Mouse (Mus musculus) kidney, embryonic 16.5 days (tissue): Measurements from ENCODE around the gene Robo1. TPM values are rescaled to one million over a fixed set of nuclear protein-coding genes. Genes with fewer than 3 reads are reported as not detected.

ENCODE experiments used
- ATAC-seq: fragments of 200-750 bp; cut with Nextera tagmentation; 2 replicates; pipeline ENCODE4 v1.8.0; 2017; ENCODE audit warnings: moderate TSS enrichment; ENCODE audit not compliant: low FRiP score, low TSS enrichment
- H3K27ac ChIP-seq: fragments of 300-500 bp; sonication (generic); 2 replicates; pipeline ENCODE4 v1.5.1; 2014; ENCODE audit warnings: low read length
- H3K27me3 ChIP-seq: fragments of 300-500 bp; sonication (generic); 2 replicates; pipeline ENCODE4 v1.6.1; 2014; ENCODE audit warnings: low read length, control low read depth, mixed read lengths; ENCODE audit not compliant: insufficient read depth
- H3K36me3 ChIP-seq: fragments of 300-500 bp; sonication (generic); 2 replicates; pipeline ENCODE4 v1.6.1; 2014; ENCODE audit warnings: low read length, control low read depth, mixed read lengths; ENCODE audit not compliant: insufficient read depth
- H3K4me1 ChIP-seq: fragments of 300-500 bp; sonication (generic); 2 replicates; pipeline ENCODE4 v1.6.1; 2014; ENCODE audit warnings: low read length, control low read depth, mixed read lengths; ENCODE audit not compliant: insufficient read depth
- H3K4me2 ChIP-seq: fragments of 300-500 bp; sonication (generic); replicated peaks from 2 replicates; pipeline ENCODE4 v1.6.1; 2014; ENCODE audit warnings: low read depth, low read length
- H3K4me3 ChIP-seq: fragments of 300-500 bp; sonication (generic); 2 replicates; pipeline ENCODE4 v1.5.1; 2014; ENCODE audit warnings: mild to moderate bottlenecking, low read length
- H3K9ac ChIP-seq: fragments of 300-500 bp; sonication (generic); replicated peaks from 2 replicates; pipeline ENCODE4 v1.6.1; 2014; ENCODE audit warnings: low read length
- H3K9me3 ChIP-seq: fragments of 300-500 bp; sonication (generic); 2 replicates; pipeline ENCODE4 v1.6.1; 2016; ENCODE audit warnings: low read length, control low read depth
- WGBS: fragments of 180-500 bp; shearing (Covaris S2); extraction: QIAGEN DNeasy Blood & Tissue Kit; methylation state at CpG from one replicate; pipeline ENCODE4 v1.1.7; 2014; 5-methylcytosine and 5-hydroxymethylcytosine counted together
- polyA plus RNA-seq: library from polyadenylated mRNA; unstranded; fragments of >200 nt; fragmentation: Nextera tagmentation; extraction: Ambion mirVana; gene quantifications from 2 replicates; pipeline ENCODE4 v1.2.1, GENCODE M21; 2015

The Robo1 gene
- polyA plus RNA-seq, 1 experiment from 2014 or later, result 24.8 TPM

- no peak for ATAC-seq
- Histone ChIP-seq H3K36me3 (no peaks in the 10 kb centered on the region), H3K4me1 (no peaks in the 10 kb centered on the region), H3K27me3 (no peaks in the 10 kb centered on the region), H3K4me3 (no peak overlapping the region), H3K27ac (no peak overlapping the region), H3K9ac (no peak overlapping the region), H3K9me3 (no peaks in the 10 kb centered on the region), H3K4me2 (no peak overlapping the region)
- WGBS, result 30% methylated on average over 5 of the region's 7 CpGs
Observed at GRCm38 (mm10) chr16:72633846-72634245, 325.7 kb downstream of the Robo1 start.

GRCm38 (mm10) chr16:72639332-72639940 is 331.3 kb downstream of the Robo1 start:
- no peaks in the 10 kb centered on the region for H3K36me3 ChIP-seq
- H3K4me2 ChIP-seq, result no peak overlapping the region
- no peak overlapping the region for H3K27ac ChIP-seq
- H3K4me3 ChIP-seq, result no peak overlapping the region
- 64% methylated on average over 8 of the region's 8 CpGs for WGBS
- H3K9ac ChIP-seq, result no peak overlapping the region
- ATAC-seq, result no peak
- H3K9me3 ChIP-seq, result no peaks in the 10 kb centered on the region
- H3K4me1 ChIP-seq, result no peaks in the 10 kb centered on the region
- no peaks in the 10 kb centered on the region for H3K27me3 ChIP-seq

- WGBS, result 78% methylated on average over 9 of the region's 9 CpGs
- Histone ChIP-seq H3K36me3 (no peaks in the 10 kb centered on the region), H3K4me1 (peaks cover 3% of the 10 kb centered on the region; the same call in 1 of the 2 replicates), H3K4me3 (no peak overlapping the region), H3K9me3 (no peaks in the 10 kb centered on the region), H3K4me2 (no peak overlapping the region), H3K27me3 (no peaks in the 10 kb centered on the region), H3K9ac (no peak overlapping the region), H3K27ac (no peak overlapping the region)
- no peak for ATAC-seq
Observed at GRCm38 (mm10) chr16:72640932-72641811, 333.1 kb downstream of the Robo1 start.

GRCm38 (mm10) chr16:72645890-72646289 is 337.8 kb downstream of the Robo1 start:
- Histone ChIP-seq H3K4me3 (no peak overlapping the region), H3K27me3 (no peaks in the 10 kb centered on the region), H3K4me2 (no peak overlapping the region), H3K9ac (no peak overlapping the region), H3K36me3 (no peaks in the 10 kb centered on the region), H3K27ac (no peak overlapping the region), H3K4me1 (peaks cover 7% of the 10 kb centered on the region; the same call in 1 of the 2 replicates), H3K9me3 (no peaks in the 10 kb centered on the region)
- ATAC-seq, result no peak
- WGBS, result 50% methylated on average over 8 of the region's 8 CpGs

GRCm38 (mm10) chr16:72649314-72649713 is 341.2 kb downstream of the Robo1 start:
- Histone ChIP-seq H3K27me3 (0 out of 2 replicates have a peak, but pooled peaks cover 3% of the 10 kb centered on the region), H3K36me3 (no peaks in the 10 kb centered on the region), H3K4me2 (peak overlapping the region; percentile 40; the same call in 1 of the 2 replicates), H3K4me1 (peaks cover 7% of the 10 kb centered on the region; the same call in 1 of the 2 replicates), H3K9me3 (no peaks in the 10 kb centered on the region), H3K27ac (no peak overlapping the region), H3K4me3 (no peak overlapping the region), H3K9ac (no peak overlapping the region)
- 40% methylated on average over 4 of the region's 4 CpGs for WGBS
- peak; percentile 59; the same call in 1 of the 2 replicates for ATAC-seq

- H3K27me3 ChIP-seq, result 0 out of 2 replicates have a peak, but pooled peaks cover 3% of the 10 kb centered on the region
- H3K4me3 ChIP-seq, result no peak overlapping the region
- no peak overlapping the region for H3K27ac ChIP-seq
- no peaks in the 10 kb centered on the region for H3K9me3 ChIP-seq
- H3K4me2 ChIP-seq, result no peak overlapping the region
- 70% methylated on average over 9 of the region's 9 CpGs for WGBS
- ATAC-seq, result no peak
- peaks cover 2% of the 10 kb centered on the region; the same call in 1 of the 2 replicates for H3K4me1 ChIP-seq
- no peaks in the 10 kb centered on the region for H3K36me3 ChIP-seq
- H3K9ac ChIP-seq, result no peak overlapping the region
Observed at GRCm38 (mm10) chr16:72655411-72655810, 347.3 kb downstream of the Robo1 start.

GRCm38 (mm10) chr16:72662837-72663350 is 354.8 kb downstream of the Robo1 start:
- Histone ChIP-seq H3K27ac (peak overlapping the region; percentile 99), H3K4me2 (peak overlapping the region; percentile 86), H3K4me3 (peak overlapping the region; percentile 90), H3K9me3 (no peaks in the 10 kb centered on the region), H3K27me3 (no peaks in the 10 kb centered on the region), H3K36me3 (0 out of 2 replicates have a peak, but pooled peaks cover 3% of the 10 kb centered on the region), H3K9ac (peak overlapping the region; percentile 87), H3K4me1 (peaks cover 24% of the 10 kb centered on the region)
- WGBS, result under 1% methylated on average over 25 of the region's 26 CpGs
- peak; percentile 94 for ATAC-seq

- peak overlapping the region; percentile 90 for H3K4me3 ChIP-seq
- H3K9ac ChIP-seq, result peak overlapping the region; percentile 87
- H3K27me3 ChIP-seq, result no peaks in the 10 kb centered on the region
- peak; percentile 87 for ATAC-seq
- H3K27ac ChIP-seq, result peak overlapping the region; percentile 99
- no peaks in the 10 kb centered on the region for H3K9me3 ChIP-seq
- H3K4me2 ChIP-seq, result peak overlapping the region; percentile 86
- WGBS, result under 1% methylated on average over 54 of the region's 55 CpGs
- peaks cover 24% of the 10 kb centered on the region for H3K4me1 ChIP-seq
- 0 out of 2 replicates have a peak, but pooled peaks cover 3% of the 10 kb centered on the region for H3K36me3 ChIP-seq
Observed at GRCm38 (mm10) chr16:72663351-72664232, 355.5 kb downstream of the Robo1 start.

- Histone ChIP-seq H3K4me2 (peak overlapping the region; percentile 86), H3K4me3 (peak overlapping the region; percentile 90), H3K27me3 (no peaks in the 10 kb centered on the region), H3K9ac (peak overlapping the region; percentile 87), H3K36me3 (0 out of 2 replicates have a peak, but pooled peaks cover 3% of the 10 kb centered on the region), H3K9me3 (no peaks in the 10 kb centered on the region), H3K4me1 (peaks cover 22% of the 10 kb centered on the region), H3K27ac (peak overlapping the region; percentile 99; the same call in 1 of the 2 replicates)
- 0% methylated on average over 12 of the region's 12 CpGs for WGBS
- 0 out of 2 replicates have a peak, but pooled peaks have one; percentile 14 for ATAC-seq
Observed at GRCm38 (mm10) chr16:72664233-72664613, 356.1 kb downstream of the Robo1 start.
